Mouse (Mus musculus): ENCODE measurements around the gene Plcg2.

- TF ChIP-seq EP300 (optimal IDR thresholded peaks at IDR 0.05) = no peak
- peak; percentile 62 for TF ChIP-seq CTCF (IDR thresholded peaks at IDR 0.05; ENCODE audit: low read depth)
Observed at GRCm38 (mm10) chr8:117577883-117578282, 79.8 kb downstream of the Plcg2 start.

Data from stomach, postnatal 0 days (tissue).